Mouse (Mus musculus) lung, postnatal 0 days (tissue): ENCODE results near the gene Trim67.

Experiments
- CTCF ChIP-seq: IDR thresholded peaks from 2 replicates; pipeline ENCODE4 v1.5.1; 2016; ENCODE audit warnings: antibody characterized with exemption, mild to moderate bottlenecking
- EP300 ChIP-seq: IDR thresholded peaks from 2 replicates; pipeline ENCODE4 v1.6.1; 2016; ENCODE audit warnings: antibody characterized with exemption, mild to moderate bottlenecking, control low read depth

GRCm38 (mm10) chr8:124783228-124783627 lies 9.7 kb upstream of the Trim67 start:
- TF ChIP-seq CTCF, result no peak
- TF ChIP-seq EP300, result no peak
